17 mouse cellular contexts compared by ENCODE assay signal in genomic region chr4:72168267-72168666, GRCm38 (mm10). TPM values are rescaled to one million over a fixed set of nuclear protein-coding genes. Genes with fewer than 3 reads are reported as not detected.
DNase-seq lines count a peak whose midpoint lies in the region; ATAC-seq and TF ChIP-seq lines count a peak whose summit lies in the region.
"Had no signal": no experiment of that assay in that cellular context is flagged by ENCODE, and none has a peak within 500 bp of the region (broad histone marks: within the 10 kb centered on the region; RNA-seq: fewer than 3 reads in every experiment).

No protein-coding gene starts in this region.

- ATAC-seq in hindbrain, postnatal 0 days: no peak
- peak; percentile 77 for ATAC-seq in forebrain, embryonic 12.5 days (ENCODE audit: low FRiP score)
- ATAC-seq in hindbrain, embryonic 16.5 days: peak; percentile 53; the same call in 1 of the 2 replicates
- peak; percentile 59 for ATAC-seq in neural tube, embryonic 14.5 days (ENCODE audit: low read depth)
- ATAC-seq: intestine, embryonic 16.5 days had no signal

- H3K27me3 ChIP-seq in hindbrain, embryonic 10.5 days (ENCODE audit: insufficient read depth, poor library complexity, severe bottlenecking): peaks cover 26% of the 10 kb centered on the region
- no peaks in the 10 kb centered on the region for H3K27me3 ChIP-seq in hindbrain, postnatal 0 days (ENCODE audit: insufficient read depth, low read length)
- H3K27me3 ChIP-seq in forebrain, embryonic 12.5 days: peaks cover 9% of the 10 kb centered on the region; the same call in 1 of the 2 replicates
- H3K27me3 ChIP-seq in hindbrain, embryonic 16.5 days (replicated peaks; ENCODE audit: control insufficient read depth, insufficient read depth, low read length): no peaks in the 10 kb centered on the region
- no peaks in the 10 kb centered on the region for H3K27me3 ChIP-seq in neural tube, embryonic 14.5 days (ENCODE audit: control insufficient read depth, insufficient read depth, low read length)
- H3K27me3 ChIP-seq: liver, embryonic 13.5 days had no signal

- no peak overlapping the region for H3K27ac ChIP-seq in hindbrain, embryonic 10.5 days
- no peak overlapping the region; the same call in 1 of the 2 replicates for H3K27ac ChIP-seq in hindbrain, postnatal 0 days
- H3K27ac ChIP-seq in forebrain, embryonic 12.5 days: peak overlapping the region; percentile 69
- H3K27ac ChIP-seq in hindbrain, embryonic 16.5 days (ENCODE audit: low read depth, low read length): no peak overlapping the region
- H3K27ac ChIP-seq in neural tube, embryonic 14.5 days (ENCODE audit: low read depth, low read length): no peak overlapping the region
- H3K27ac ChIP-seq: limb, embryonic 10.5 days; liver, embryonic 13.5 days had no signal

- 18% methylated on average over 1 of the region's 1 CpGs for WGBS in hindbrain, embryonic 10.5 days
- 12% methylated on average over 1 of the region's 1 CpGs for WGBS in hindbrain, postnatal 0 days
- 0% methylated on average over 1 of the region's 1 CpGs for WGBS in forebrain, embryonic 12.5 days
- WGBS in hindbrain, embryonic 16.5 days: 13% methylated on average over 1 of the region's 1 CpGs
- 5% methylated on average over 1 of the region's 1 CpGs for WGBS in neural tube, embryonic 14.5 days

- TF ChIP-seq CTCF in hindbrain, postnatal 0 days (IDR thresholded peaks at IDR 0.05; ENCODE audit: low read depth): no peak

- H3K4me3 ChIP-seq in hindbrain, embryonic 10.5 days: no peak overlapping the region
- no peak overlapping the region for H3K4me3 ChIP-seq in hindbrain, postnatal 0 days (ENCODE audit: low read length)
- no peak overlapping the region for H3K4me3 ChIP-seq in forebrain, embryonic 12.5 days (replicated peaks)
- H3K4me3 ChIP-seq in hindbrain, embryonic 16.5 days (ENCODE audit: low read length): no peak overlapping the region
- H3K4me3 ChIP-seq in neural tube, embryonic 14.5 days (ENCODE audit: low read depth, low read length): no peak overlapping the region
- H3K4me3 ChIP-seq: erythroblast, embryonic 14.5 days; limb, embryonic 10.5 days; liver, embryonic 13.5 days had no signal

- peaks cover 39% of the 10 kb centered on the region for H3K36me3 ChIP-seq in hindbrain, embryonic 10.5 days
- peaks cover 3% of the 10 kb centered on the region; the same call in 1 of the 2 replicates for H3K36me3 ChIP-seq in hindbrain, postnatal 0 days (ENCODE audit: insufficient read depth, low read length)
- peaks cover 16% of the 10 kb centered on the region; the same call in 1 of the 2 replicates for H3K36me3 ChIP-seq in forebrain, embryonic 12.5 days (replicated peaks)
- 0 out of 2 replicates have a peak, but pooled peaks cover 2% of the 10 kb centered on the region for H3K36me3 ChIP-seq in hindbrain, embryonic 16.5 days (ENCODE audit: control insufficient read depth, insufficient read depth, low read length)
- no peaks in the 10 kb centered on the region for H3K36me3 ChIP-seq in neural tube, embryonic 14.5 days (ENCODE audit: control insufficient read depth, insufficient read depth, low read length)

- H3K9ac ChIP-seq in hindbrain, postnatal 0 days (replicated peaks; ENCODE audit: low read length): no peak overlapping the region
- no peak overlapping the region for H3K9ac ChIP-seq in forebrain, embryonic 12.5 days
- no peak overlapping the region for H3K9ac ChIP-seq in hindbrain, embryonic 16.5 days (ENCODE audit: low read depth, low read length)
- H3K9ac ChIP-seq in neural tube, embryonic 14.5 days (replicated peaks; ENCODE audit: low read depth, low read length): no peak overlapping the region
- H3K9ac ChIP-seq: liver, embryonic 13.5 days had no signal

- no peak overlapping the region for H3K4me2 ChIP-seq in hindbrain, postnatal 0 days (ENCODE audit: low read depth, low read length)
- no peak overlapping the region for H3K4me2 ChIP-seq in forebrain, embryonic 12.5 days
- no peak overlapping the region for H3K4me2 ChIP-seq in hindbrain, embryonic 16.5 days (ENCODE audit: low read length)
- H3K4me2 ChIP-seq in neural tube, embryonic 14.5 days (ENCODE audit: low read depth, low read length): no peak overlapping the region
- H3K4me2 ChIP-seq: liver, embryonic 13.5 days had no signal

- H3K4me1 ChIP-seq in hindbrain, embryonic 10.5 days (replicated peaks): peaks cover 42% of the 10 kb centered on the region
- no peaks in the 10 kb centered on the region for H3K4me1 ChIP-seq in hindbrain, postnatal 0 days (ENCODE audit: insufficient read depth, low read length)
- H3K4me1 ChIP-seq in forebrain, embryonic 12.5 days: peaks cover 49% of the 10 kb centered on the region
- H3K4me1 ChIP-seq in hindbrain, embryonic 16.5 days (ENCODE audit: control insufficient read depth, insufficient read depth, low read depth, low read length): peaks cover 8% of the 10 kb centered on the region; the same call in 1 of the 2 replicates
- H3K4me1 ChIP-seq in neural tube, embryonic 14.5 days (ENCODE audit: control insufficient read depth, insufficient read depth, low read length): peaks cover 7% of the 10 kb centered on the region; the same call in 1 of the 2 replicates

- DNase-seq in hindbrain, embryonic 10.5 days (ENCODE audit: low spot score): peak; percentile 15
- no peak for DNase-seq in hindbrain, postnatal 0 days (ENCODE audit: low spot score)
- DNase-seq in right cerebral cortex, postnatal 4 days: no peak
- no peak for DNase-seq in c-Kit-positive CD71-positive TER-119-positive erythroid progenitor cells, embryonic 14.5 days (ENCODE audit: low spot score)
- DNase-seq in thymus, postnatal 4 days: no peak
- DNase-seq: adrenal gland, postnatal 14 days; cerebellum, postnatal 25 days; heart, postnatal 14 days; kidney, postnatal 25 days; liver, embryonic 13.5 days; lung, postnatal 10 days had no signal

- H3K9me3 ChIP-seq in hindbrain, embryonic 10.5 days: no peaks in the 10 kb centered on the region
- no peaks in the 10 kb centered on the region for H3K9me3 ChIP-seq in hindbrain, postnatal 0 days (ENCODE audit: low read length)
- H3K9me3 ChIP-seq in forebrain, embryonic 12.5 days: no peaks in the 10 kb centered on the region
- no peaks in the 10 kb centered on the region for H3K9me3 ChIP-seq in hindbrain, embryonic 16.5 days (ENCODE audit: control insufficient read depth, low read length)
- no peaks in the 10 kb centered on the region for H3K9me3 ChIP-seq in neural tube, embryonic 14.5 days (ENCODE audit: control insufficient read depth, low read length)
- H3K9me3 ChIP-seq: limb, embryonic 10.5 days; liver, embryonic 13.5 days had no signal

RNA-seq across cellular contexts. Expression of gene Tle1, which starts 32.5 kb away (rescaled TPM):
- polyA plus RNA-seq in hindbrain, embryonic 10.5 days (2016; fragmentation: Nextera tagmentation; extraction: Ambion mirVana): 26.9 and 44.0 TPM in 2 replicates
- 95.0 and 96.2 TPM in 2 replicates for total RNA-seq in hindbrain, postnatal 0 days (2014; rRNA removed)
- polyA plus RNA-seq in hindbrain, postnatal 0 days (2015; fragmentation: Nextera tagmentation; extraction: Ambion mirVana): 23.8 and 24.4 TPM in 2 replicates
- polyA plus RNA-seq in forebrain, embryonic 12.5 days (2016; fragmentation: Nextera tagmentation; extraction: Ambion mirVana): 63.5 and 68.3 TPM in 2 replicates
- polyA plus RNA-seq in hindbrain, embryonic 16.5 days (2015; fragmentation: Nextera tagmentation; extraction: Ambion mirVana): 26.8 and 31.5 TPM in 2 replicates
- polyA plus RNA-seq in neural tube, embryonic 14.5 days (2014; fragmentation: Nextera tagmentation; extraction: Ambion mirVana): 29.8 and 35.1 TPM in 2 replicates
